Mouse (Mus musculus) spleen, adult 2 months (tissue): Measurements from ENCODE around the gene Wasl.

Experiments used
- CTCF ChIP-seq: fragments of 200-500 bp; IDR thresholded peaks from 2 replicates; pipeline ENCODE4 v1.5.1; 2011; ENCODE audit warnings: mild to moderate bottlenecking, inconsistent platforms; ENCODE audit not compliant: insufficient read depth, insufficient read length, insufficient replicate concordance; ENCODE audit errors: extremely low read depth
- POLR2A ChIP-seq: fragments of 200-500 bp; IDR thresholded peaks from 2 replicates; pipeline ENCODE4 v1.6.1; 2011; ENCODE audit warnings: low read depth, low read length, inconsistent platforms

DNA sequence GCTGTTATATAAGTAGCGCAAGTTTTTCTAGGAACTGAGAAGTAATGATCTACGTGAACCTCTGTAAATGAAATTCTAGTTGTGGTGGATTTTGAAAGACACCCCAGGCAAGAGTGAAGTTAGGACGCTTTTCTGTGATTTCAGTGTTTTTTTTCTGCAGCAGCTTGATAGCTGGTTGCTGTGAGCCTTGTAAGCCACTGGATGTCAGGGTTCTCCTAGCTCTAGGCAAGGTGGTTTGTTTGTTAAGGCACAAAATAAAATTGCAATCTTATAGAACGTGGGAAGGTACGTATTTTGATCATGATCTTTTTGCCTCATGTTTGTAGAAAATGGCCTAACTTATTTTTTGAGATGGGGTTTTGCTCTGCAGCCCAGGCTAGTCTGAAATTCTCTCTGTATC is 95.8 kb downstream of the Wasl start:
- TF ChIP-seq CTCF (no peak), POLR2A (no peak)
